1 mouse cellular context compared by ENCODE assay signal in the genomic region with DNA sequence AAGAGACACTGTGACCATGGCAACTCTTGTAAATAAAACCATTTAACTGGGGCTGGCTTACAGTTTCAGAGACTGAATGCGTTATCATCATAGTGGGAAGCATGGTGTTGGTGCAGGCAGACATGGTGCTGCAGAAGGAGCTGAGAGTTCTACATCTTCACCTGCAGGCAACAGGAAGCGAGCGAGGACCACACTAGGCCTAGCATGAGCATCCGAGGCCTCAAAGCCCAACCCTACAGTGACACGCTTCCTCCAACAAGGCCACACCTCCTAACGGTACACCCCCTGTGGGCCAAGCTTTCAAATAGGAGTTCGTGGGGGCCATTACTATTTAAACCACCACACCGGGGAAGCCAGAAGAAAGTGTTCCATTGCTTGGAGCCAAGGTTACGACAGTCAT.
TF ChIP-seq lines count a peak whose summit lies in the region.

No protein-coding gene starts in this region.

TF ChIP-seq in CH12.LX, 34 proteins besides CTCF, POLR2A, EP300 and RAD21 (continued from another document):
- no peak for TF ChIP-seq GABPA (IDR thresholded peaks at IDR 0.05; ENCODE audit: insufficient replicate concordance, low read depth, low read length)
- no peak for TF ChIP-seq JUND (conservative IDR thresholded peaks at IDR 0.05; ENCODE audit: low read depth, low read length)
- no peak for TF ChIP-seq E2F4 (IDR thresholded peaks at IDR 0.05; ENCODE audit: insufficient replicate concordance, low read depth, low read length)
- peak; percentile 39 for TF ChIP-seq ETS1 (conservative IDR thresholded peaks at IDR 0.05; ENCODE audit: low read depth, low read length)
- TF ChIP-seq SMC3 (IDR thresholded peaks at IDR 0.05; ENCODE audit: low read depth, low read length), result no peak
- TF ChIP-seq ZKSCAN1 (IDR thresholded peaks at IDR 0.05; ENCODE audit: borderline replicate concordance, low read depth, low read length), result no peak
- TF ChIP-seq CHD1 (IDR thresholded peaks at IDR 0.05; ENCODE audit: low read depth, low read length), result no peak
- peak; percentile 80; the same call in 1 of the 2 replicates for TF ChIP-seq POLR2AphosphoS2 (IDR thresholded peaks at IDR 0.05; ENCODE audit: low read depth, low read length)
- 0 out of 2 replicates have a peak, but pooled peaks have one; percentile 30 for TF ChIP-seq NRF1 (IDR thresholded peaks at IDR 0.05; ENCODE audit: low read depth, low read length)
- no peak for TF ChIP-seq CHD2 (IDR thresholded peaks at IDR 0.05; ENCODE audit: low read length)
- peak; percentile 74 for TF ChIP-seq ELF1 (IDR thresholded peaks at IDR 0.05; ENCODE audit: low read depth, low read length)
- peak; percentile 77 for TF ChIP-seq ZMIZ1 (IDR thresholded peaks at IDR 0.05; ENCODE audit: low read depth, low read length)
- no peak for TF ChIP-seq USF1 (IDR thresholded peaks at IDR 0.05; ENCODE audit: low read depth, low read length)
- 0 out of 2 replicates have a peak, but pooled peaks have one; percentile 36 for TF ChIP-seq KAT2A (IDR thresholded peaks at IDR 0.05; ENCODE audit: insufficient replicate concordance, low read length)
